Mouse (Mus musculus) ES-E14 (cell line): Measurements from ENCODE around the gene Tenm3.

ENCODE experiments used
- CHD2 ChIP-seq: IDR thresholded peaks from 2 replicates; pipeline ENCODE4 v1.6.1; 2014; ENCODE audit warnings: mild to moderate bottlenecking, low read depth, low read length, inconsistent platforms
- ZC3H11A ChIP-seq: IDR thresholded peaks from 2 replicates; pipeline ENCODE4 v1.6.1; 2012; ENCODE audit warnings: low read depth, mild to moderate bottlenecking, inconsistent platforms, low read length, borderline replicate concordance

GRCm38 (mm10) chr8:48296371-48296770, 547.4 kb downstream of the Tenm3 start:
- TF ChIP-seq ZC3H11A (no peak), CHD2 (no peak)
